Mouse (Mus musculus): Measurements from ENCODE around the gene Thpo. TPM values are rescaled to one million over a fixed set of nuclear protein-coding genes. Genes with fewer than 3 reads are reported as not detected.
A peak's percentile ranks its signal among the peaks of the same experiment; 100 is the strongest.

Thpo gene
- total and polyA plus RNA-seq, 3 experiments, result 0.08 to 1.0 (median 0.19) TPM

- no peak for DNase-seq (ENCODE audit: extremely low read depth)
- Histone ChIP-seq H3K4me3 (replicated peaks in 1 of 3; ENCODE audit: low read depth in 2 of 3, low read length in 2 of 3, poor library complexity in 1 of 3) (no peak overlapping the region), H3K4me2 (ENCODE audit: insufficient read depth, low read depth, poor library complexity, severe bottlenecking) (no peak overlapping the region), H3K9ac (ENCODE audit: insufficient read depth, low read depth) (no peak overlapping the region), H3K27me3 (replicated peaks) (no peaks in the 10 kb centered on the region), H3K27ac (ENCODE audit: insufficient read depth, low read depth) (no peak overlapping the region), H3K79me2 (replicated peaks; ENCODE audit: control insufficient read depth, extremely low read depth, insufficient read depth, poor library complexity, severe bottlenecking) (no peaks in the 10 kb centered on the region), H3K4me1 (ENCODE audit: control insufficient read depth in 1 of 2, insufficient read depth in 2 of 2) (peaks cover 0 to 35% of the 10 kb centered on the region in 2 experiments; a peak in 2 of 4 replicates), H3K9me3 (replicated peaks; ENCODE audit: low read length) (no peaks in the 10 kb centered on the region), H3K36me3 (replicated peaks in 1 of 2; ENCODE audit: control insufficient read depth in 1 of 2, insufficient read depth in 1 of 2, low read length in 1 of 2) (peaks cover 23 to 60% of the 10 kb centered on the region in 2 experiments)
- dilution Hi-C loops (cut with MboI; ENCODE audit: extremely low pct_ligation_motif_present, extremely low pct_unique_long_range_greater_than_20kb, low sequenced_read_pairs) (no loop called here), in situ Hi-C loops (cut with MboI; ENCODE audit: low pct_ligation_motif_present, low pct_unique_long_range_greater_than_20kb, low sequenced_read_pairs) (no loop called here)
- TF ChIP-seq SMC3 (IDR thresholded peaks at IDR 0.05; ENCODE audit: low read depth, low read length), result no peak
- no peak for TF ChIP-seq MEF2A (IDR thresholded peaks at IDR 0.05; ENCODE audit: borderline replicate concordance, low read depth, low read length)
- TF ChIP-seq POLR2A (IDR thresholded peaks at IDR 0.05; ENCODE audit: low read depth, low read length), result no peak
- no peak for TF ChIP-seq JUND (conservative IDR thresholded peaks at IDR 0.05; ENCODE audit: low read depth, low read length)
- no peak for TF ChIP-seq RCOR1 (conservative IDR thresholded peaks at IDR 0.05; ENCODE audit: low read depth, low read length)
- TF ChIP-seq ELF1 (IDR thresholded peaks at IDR 0.05; ENCODE audit: low read depth, low read length), result no peak
- TF ChIP-seq SIN3A (IDR thresholded peaks at IDR 0.05; ENCODE audit: low read length), result no peak
- TF ChIP-seq USF1 (IDR thresholded peaks at IDR 0.05; ENCODE audit: low read depth, low read length), result no peak
- no peak for TF ChIP-seq NRF1 (IDR thresholded peaks at IDR 0.05; ENCODE audit: low read depth, low read length)
- TF ChIP-seq MYC (IDR thresholded peaks at IDR 0.05; ENCODE audit: low read depth, low read length), result no peak
- TF ChIP-seq ZMIZ1 (IDR thresholded peaks at IDR 0.05; ENCODE audit: low read depth, low read length), result no peak
- TF ChIP-seq KAT2A (IDR thresholded peaks at IDR 0.05; ENCODE audit: insufficient replicate concordance, low read length), result no peak
- no peak for TF ChIP-seq CHD2 (IDR thresholded peaks at IDR 0.05; ENCODE audit: low read length)
- no peak for TF ChIP-seq CTCF (conservative IDR thresholded peaks at IDR 0.05 in 1 of 2, IDR thresholded peaks at IDR 0.05 in 1 of 2; ENCODE audit: low read depth in 2 of 2, low read length in 2 of 2)
- no peak for TF ChIP-seq MAZ (IDR thresholded peaks at IDR 0.05; ENCODE audit: low read depth, low read length)
- TF ChIP-seq HCFC1 (IDR thresholded peaks at IDR 0.05; ENCODE audit: low read depth, low read length), result no peak
- TF ChIP-seq CHD1 (IDR thresholded peaks at IDR 0.05; ENCODE audit: low read depth, low read length), result no peak
Observed at GRCm38 (mm10) chr16:20694781-20695180, 39.5 kb downstream of the Thpo start.

DNA sequence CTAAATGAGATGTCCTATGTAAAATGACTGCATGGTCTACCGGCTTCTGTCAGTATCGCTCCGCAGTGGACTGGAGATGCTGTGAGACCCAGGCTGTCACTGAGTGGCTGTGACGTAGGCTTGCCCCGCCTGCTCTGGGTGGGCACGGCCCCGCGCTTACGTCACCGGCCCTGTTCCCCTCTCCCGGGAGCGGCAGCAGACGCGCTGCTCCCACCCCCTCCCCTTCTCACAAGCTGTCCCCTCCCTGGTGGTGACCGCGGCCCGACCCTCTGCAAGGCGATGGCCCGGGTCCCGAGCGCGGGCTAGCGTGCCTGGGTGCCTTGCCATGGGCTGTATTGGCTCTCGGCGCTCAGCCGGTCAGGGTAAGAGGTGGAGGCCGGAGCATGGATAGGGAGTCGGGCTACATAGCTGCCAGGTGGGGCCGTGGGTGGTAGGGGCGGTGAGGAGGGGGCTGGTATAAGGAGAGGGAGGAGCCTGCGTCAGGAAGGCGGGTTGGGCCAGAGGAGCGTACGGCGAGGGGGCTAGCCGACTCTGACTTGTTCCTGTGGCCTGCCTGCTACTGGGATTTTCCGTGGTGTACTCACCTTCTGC lies 41.1 kb downstream of the Thpo start, which contains the start of gene Fam131a:
TSS of gene Fam131a (plus strand) at position 131 of the 591 bp plus-strand sequence.
- peaks cover 0 to 33% of the 10 kb centered on the region in 2 experiments; a peak in 2 of 4 replicates for H3K4me1 ChIP-seq (ENCODE audit: control insufficient read depth in 1 of 2, insufficient read depth in 2 of 2)
- peaks cover 39 to 63% of the 10 kb centered on the region in 2 experiments for H3K36me3 ChIP-seq (replicated peaks in 1 of 2; ENCODE audit: control insufficient read depth in 1 of 2, insufficient read depth in 1 of 2, low read length in 1 of 2)
- H3K79me2 ChIP-seq (replicated peaks; ENCODE audit: control insufficient read depth, extremely low read depth, insufficient read depth, poor library complexity, severe bottlenecking), result no peaks in the 10 kb centered on the region
- no peaks in the 10 kb centered on the region for H3K9me3 ChIP-seq (replicated peaks; ENCODE audit: low read length)
- peak within 1 kb of the TSS; percentile 26 to 48 (median 31) for H3K4me3 ChIP-seq (replicated peaks in 1 of 3; ENCODE audit: low read depth in 2 of 3, low read length in 2 of 3, poor library complexity in 1 of 3)
- peak; percentile 73 for DNase-seq (ENCODE audit: extremely low read depth)
- dilution Hi-C loops (cut with MboI; ENCODE audit: extremely low pct_ligation_motif_present, extremely low pct_unique_long_range_greater_than_20kb, low sequenced_read_pairs), result no loop called here
- no peak within 1 kb of the TSS for H3K27ac ChIP-seq (ENCODE audit: insufficient read depth, low read depth)
- H3K4me2 ChIP-seq (ENCODE audit: insufficient read depth, low read depth, poor library complexity, severe bottlenecking), result no peak within 1 kb of the TSS
- H3K9ac ChIP-seq (ENCODE audit: insufficient read depth, low read depth), result no peak within 1 kb of the TSS
- no peak for TF ChIP-seq TBP (conservative IDR thresholded peaks at IDR 0.05; ENCODE audit: low read depth, low read length)
- TF ChIP-seq USF1 (IDR thresholded peaks at IDR 0.05; ENCODE audit: low read depth, low read length), result no peak
- TF ChIP-seq POLR2A (IDR thresholded peaks at IDR 0.05; ENCODE audit: low read depth, low read length), result peak; percentile 54; the same call in 1 of the 2 replicates
- no peak for TF ChIP-seq GABPA (IDR thresholded peaks at IDR 0.05; ENCODE audit: insufficient replicate concordance, low read depth, low read length)
- no peak for TF ChIP-seq RCOR1 (conservative IDR thresholded peaks at IDR 0.05; ENCODE audit: low read depth, low read length)
- in situ Hi-C loops (cut with MboI; ENCODE audit: low pct_ligation_motif_present, low pct_unique_long_range_greater_than_20kb, low sequenced_read_pairs), result no loop called here
- no peaks in the 10 kb centered on the region for H3K27me3 ChIP-seq (replicated peaks)
